Mouse (Mus musculus): Measurements from ENCODE around the gene Pld1. TPM values are rescaled to one million over a fixed set of nuclear protein-coding genes. Genes with fewer than 3 reads are reported as not detected.

The Pld1 gene
- total RNA-seq, 2 experiments from 2014 or later: 16.0 to 19.2 TPM

- intact Hi-C loops (cut with DNase I): loop anchor here (2.0 to 10.0 kb wide), 4 partner anchors 46 to 762 kb away; partner anchors contain the start of gene Pld1
- DNase-seq: no peak
Measured at GRCm38 (mm10) chr3:27983274-27983673, 44.8 kb downstream of the Pld1 start.

DNA sequence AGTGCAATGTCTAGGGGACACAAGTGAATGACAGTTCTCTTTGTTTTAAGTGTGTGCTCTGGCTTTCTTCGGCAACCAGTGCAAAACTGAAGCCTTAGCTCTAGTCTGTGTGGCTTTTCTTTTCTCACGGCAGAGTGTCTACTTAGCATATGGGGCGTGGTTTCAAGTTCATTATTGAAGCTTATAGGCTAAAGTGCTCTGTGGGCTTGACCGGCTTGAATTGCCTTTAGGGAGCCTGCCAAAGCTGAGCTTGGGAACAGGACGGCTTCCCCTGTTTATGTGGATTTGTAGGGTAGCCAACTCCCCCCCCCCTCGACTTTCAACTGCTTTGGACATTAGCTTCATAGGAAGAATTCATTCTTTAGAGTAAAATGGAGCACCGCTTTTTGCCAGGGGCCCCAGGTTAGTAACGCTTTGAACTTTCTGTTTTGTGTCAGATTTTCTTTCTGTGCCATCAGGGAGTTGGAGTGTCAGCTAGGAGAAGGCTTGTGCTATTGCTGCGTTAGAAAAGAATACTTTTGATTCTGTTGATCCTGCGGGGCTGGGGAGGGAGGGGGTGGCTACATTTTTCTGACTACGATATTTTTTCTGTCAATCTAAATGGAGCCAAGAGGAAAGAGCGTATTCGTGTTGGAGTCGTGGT, 45.6 kb downstream of the Pld1 start:
- intact Hi-C loops (cut with DNase I): loop anchor here (2.0 to 10.0 kb wide), 4 partner anchors 47 to 761 kb away; partner anchors contain the start of gene Pld1
- peak; percentile 73 to 80 for DNase-seq

DNA sequence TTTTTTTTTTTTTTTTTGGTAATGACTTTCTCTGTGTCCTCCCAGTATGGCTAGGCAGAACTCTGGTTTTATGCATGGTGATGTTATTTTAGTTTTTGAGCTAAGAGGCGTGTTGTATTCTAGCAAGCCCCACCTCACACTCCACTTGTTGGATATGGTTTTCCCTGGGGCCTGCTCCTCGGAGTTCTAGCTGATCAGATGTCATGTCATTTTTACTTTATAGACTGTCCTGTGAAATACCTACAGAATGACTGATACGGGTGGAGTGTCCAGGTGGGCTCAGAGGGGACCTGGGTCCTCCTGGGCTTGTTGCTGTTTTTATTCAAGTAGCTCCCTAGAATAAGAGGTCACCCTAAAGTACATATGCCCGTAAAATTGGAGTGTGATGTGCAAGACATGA, 46.1 kb downstream of the Pld1 start:
- intact Hi-C loops (cut with DNase I): loop anchor here (5.0 to 10.0 kb wide), 3 partner anchors 47 to 760 kb away; partner anchors contain the start of gene Pld1
- DNase-seq: no peak

GRCm38 (mm10) chr3:27985344-27985743, 46.8 kb downstream of the Pld1 start:
- intact Hi-C loops (cut with DNase I): loop anchor here (10.0 kb wide), 1 partner anchor 759 kb away; no protein-coding TSS in a partner anchor
- no peak for DNase-seq

- DNase-seq: peak; percentile 22 to 31
- intact Hi-C loops (cut with DNase I): loop anchor here (10.0 kb wide), 1 partner anchor 757 kb away; no protein-coding TSS in a partner anchor
Measured at GRCm38 (mm10) chr3:27987891-27988536, 49.5 kb downstream of the Pld1 start.

- intact Hi-C loops (cut with DNase I): no loop called here
- DNase-seq: no peak
Measured at GRCm38 (mm10) chr3:27991100-27991703, 52.7 kb downstream of the Pld1 start.

GRCm38 (mm10) chr3:27994175-27994990, 55.9 kb downstream of the Pld1 start:
- intact Hi-C loops (cut with DNase I): no loop called here
- no peak for DNase-seq

- intact Hi-C loops (cut with DNase I): no loop called here
- no peak for DNase-seq
Measured at GRCm38 (mm10) chr3:28004321-28004720, 65.8 kb downstream of the Pld1 start.

- no peak for DNase-seq
- intact Hi-C loops (cut with DNase I): no loop called here
Measured at GRCm38 (mm10) chr3:28007684-28008083, 69.2 kb downstream of the Pld1 start.

DNA sequence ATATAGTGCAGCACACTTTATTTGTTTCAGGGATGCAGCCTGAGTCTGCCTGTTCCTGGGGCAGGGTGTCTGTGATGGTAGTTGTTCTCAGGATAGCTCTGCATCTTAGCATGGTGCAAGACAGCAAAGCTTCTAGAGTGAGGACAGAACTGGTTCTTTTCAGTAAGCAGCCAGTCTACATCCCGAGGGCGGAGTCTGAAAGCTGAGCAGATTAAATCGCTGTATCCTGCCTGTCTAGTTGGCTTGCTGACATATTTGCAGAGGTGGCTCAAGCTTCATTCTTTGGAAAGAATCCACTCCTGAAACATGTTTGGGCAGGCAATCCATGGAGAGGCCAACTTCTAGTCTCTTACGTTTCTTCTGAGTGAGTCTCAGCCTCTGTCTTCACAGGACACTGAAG, 69.9 kb downstream of the Pld1 start:
- no peak for DNase-seq
- intact Hi-C loops (cut with DNase I): no loop called here

DNA sequence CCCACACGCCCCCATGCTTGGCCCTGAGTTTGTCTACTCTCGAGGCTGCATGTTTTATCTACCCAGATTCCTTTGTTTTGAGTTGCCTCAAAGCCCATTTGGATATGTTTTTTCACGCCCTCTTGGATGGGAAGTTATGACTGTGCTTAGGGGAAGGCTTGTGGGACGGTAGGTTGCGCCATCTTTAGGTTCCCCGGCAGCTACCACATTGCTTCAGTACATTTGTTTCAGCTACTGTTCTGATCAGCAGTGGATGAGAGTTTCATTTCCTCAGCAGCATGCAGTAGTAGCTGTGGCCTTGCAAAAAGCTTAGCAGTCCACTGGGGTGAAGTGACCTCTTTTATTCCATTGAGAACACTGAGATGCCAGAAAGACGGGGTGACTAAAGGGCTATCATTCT, 73.7 kb downstream of the Pld1 start:
- intact Hi-C loops (cut with DNase I): no loop called here
- no peak for DNase-seq

GRCm38 (mm10) chr3:28013441-28013840, 74.9 kb downstream of the Pld1 start:
- DNase-seq: no peak
- intact Hi-C loops (cut with DNase I): no loop called here

DNA sequence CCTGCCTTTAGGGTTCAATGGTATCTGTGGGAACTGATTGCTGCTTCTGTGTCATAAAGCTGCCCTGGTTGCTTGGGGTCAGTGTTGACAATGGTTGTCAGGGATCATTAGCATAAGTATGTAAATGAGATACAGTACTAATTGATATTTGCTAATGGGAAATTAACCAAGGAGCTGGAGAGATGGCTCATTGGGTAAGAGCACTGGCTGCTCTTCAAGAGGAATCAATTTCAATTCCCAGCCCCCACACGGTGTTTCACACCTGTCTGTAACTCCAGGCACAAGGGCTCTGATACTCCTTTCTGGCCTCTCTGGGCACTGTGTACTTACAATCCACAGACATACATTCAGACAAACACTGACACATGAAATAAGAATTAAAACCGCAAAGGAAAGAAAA, 78.5 kb downstream of the Pld1 start:
- DNase-seq: no peak
- intact Hi-C loops (cut with DNase I): no loop called here

DNA sequence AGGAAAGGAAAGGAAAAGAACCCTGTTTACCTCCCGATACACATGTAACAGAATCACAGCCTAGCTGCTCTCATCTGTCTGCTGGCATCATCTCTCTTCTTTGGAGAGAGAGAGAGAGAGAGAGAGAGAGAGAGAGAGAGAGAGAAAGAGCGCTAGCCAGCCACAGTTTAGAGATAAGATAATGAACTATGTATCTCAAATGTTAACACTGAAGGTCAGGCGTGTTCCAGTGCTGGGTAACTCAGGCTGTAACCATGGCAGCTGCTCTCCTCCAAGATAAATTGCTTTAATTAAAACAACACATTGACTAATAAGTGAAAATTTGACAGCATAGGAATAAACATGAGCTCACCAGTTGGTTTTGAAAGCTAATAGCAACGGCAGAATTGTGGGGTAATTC, 81.2 kb downstream of the Pld1 start:
- intact Hi-C loops (cut with DNase I): no loop called here
- DNase-seq: no peak

DNA sequence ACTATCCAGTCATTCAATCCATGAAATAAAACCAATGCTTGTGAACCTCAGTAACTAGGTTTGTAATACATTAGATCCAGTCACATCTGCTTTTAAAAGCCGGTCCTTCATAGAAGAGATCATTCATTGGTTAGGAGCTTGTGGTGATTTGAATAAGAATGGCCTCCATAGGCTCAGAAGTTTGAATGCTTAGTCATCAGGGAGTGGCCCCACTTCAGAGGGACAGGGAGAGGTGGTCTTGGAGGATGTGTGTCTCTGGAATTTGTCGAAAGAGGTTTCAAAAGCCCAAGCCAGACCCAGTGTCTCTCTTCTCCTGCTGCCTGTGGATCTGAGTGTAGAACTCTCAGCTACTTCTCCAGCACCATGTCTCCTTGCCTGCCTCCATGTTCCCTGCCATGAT, 81.9 kb downstream of the Pld1 start:
- intact Hi-C loops (cut with DNase I): no loop called here
- no peak for DNase-seq

- intact Hi-C loops (cut with DNase I): no loop called here
- DNase-seq: no peak
Measured at GRCm38 (mm10) chr3:28022191-28022590, 83.7 kb downstream of the Pld1 start.

DNA sequence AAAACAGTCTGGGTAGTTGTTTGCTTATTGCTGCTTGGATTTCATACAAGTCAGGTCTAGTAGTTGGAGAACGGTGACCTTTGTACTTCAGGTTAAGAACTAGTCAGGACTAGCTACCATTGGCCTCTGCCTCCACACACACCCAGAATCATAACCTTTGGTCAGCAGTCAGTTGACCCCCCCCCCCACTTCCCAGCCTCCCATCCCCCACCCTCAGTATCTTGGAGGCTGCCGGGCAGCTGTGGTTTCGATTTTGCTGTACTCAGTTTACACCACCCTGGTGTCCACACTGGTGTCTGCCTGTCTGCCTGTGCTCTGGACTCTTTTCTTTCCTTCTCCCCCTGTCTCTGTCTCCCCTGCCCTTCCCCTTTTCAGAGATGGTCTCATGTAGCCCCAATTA, 88.4 kb downstream of the Pld1 start:
- no peak for DNase-seq
- intact Hi-C loops (cut with DNase I): no loop called here

DNA sequence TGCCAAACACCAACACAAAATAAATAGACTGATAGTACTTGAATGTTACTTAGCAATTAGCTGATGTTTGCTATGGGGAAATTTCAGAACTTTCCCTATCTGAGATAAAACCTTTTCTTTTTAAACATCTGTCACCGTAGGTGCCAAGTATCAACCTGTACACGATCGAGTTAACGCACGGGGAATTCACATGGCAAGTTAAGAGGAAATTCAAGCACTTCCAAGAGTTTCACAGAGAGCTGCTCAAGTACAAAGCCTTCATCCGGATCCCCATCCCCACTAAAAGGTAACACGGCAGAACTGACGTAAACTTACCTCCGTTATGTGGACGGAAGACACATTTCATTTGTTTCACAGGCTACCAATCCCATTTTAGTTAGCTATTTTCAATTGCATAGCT, 90.0 kb downstream of the Pld1 start:
- intact Hi-C loops (cut with DNase I): no loop called here
- no peak for DNase-seq

GRCm38 (mm10) chr3:28030860-28031259, 92.4 kb downstream of the Pld1 start:
- intact Hi-C loops (cut with DNase I): no loop called here
- DNase-seq: no peak

DNA sequence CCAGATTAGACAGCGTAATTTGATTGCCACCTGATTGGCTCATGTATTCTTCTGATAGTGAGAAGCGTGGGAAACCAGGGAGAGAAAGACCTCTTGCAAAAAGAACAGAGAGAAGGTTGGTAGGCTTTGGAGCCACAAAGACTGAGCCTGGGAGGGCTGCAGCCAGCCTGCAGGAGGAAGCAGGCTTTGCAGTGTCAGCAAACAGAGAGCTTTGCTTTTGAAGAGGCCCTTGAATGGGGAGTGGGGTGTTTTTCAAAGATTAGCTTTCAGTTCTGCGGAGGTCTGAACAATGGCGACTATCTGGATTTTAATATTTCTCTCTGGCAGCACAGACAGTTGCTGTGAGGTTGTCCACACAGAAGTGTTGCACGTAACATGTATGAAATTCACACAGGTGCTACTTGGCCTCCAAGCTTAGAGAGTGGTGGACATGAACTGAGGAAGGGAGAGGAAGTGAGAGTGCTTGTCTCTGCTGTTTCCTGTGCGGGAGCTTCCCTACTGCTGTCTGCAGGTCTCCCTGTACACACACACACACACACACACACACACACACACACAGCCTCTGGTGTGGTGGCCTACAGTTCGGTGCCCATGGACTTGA, 93.2 kb downstream of the Pld1 start:
- DNase-seq: peak; percentile 11 to 21
- intact Hi-C loops (cut with DNase I): no loop called here

Data from heart, postnatal 14 days (tissue).